Mouse (Mus musculus): ENCODE measurements around the gene Bcl3.

GRCm38 (mm10) chr7:19815296-19816223 lies 7.0 kb downstream of the Bcl3 start:
- TF ChIP-seq CTCF (IDR thresholded peaks at IDR 0.05; ENCODE audit: extremely low read depth, insufficient read length, insufficient replicate concordance, low read depth, low read length) (no peak), POLR2A (IDR thresholded peaks at IDR 0.05; ENCODE audit: low read depth, low read length) (no peak)

All from small intestine, adult 2 months (tissue).